Mouse (Mus musculus) liver, adult 2 months (tissue): Measurements from ENCODE around the gene Adgrf5. TPM values are rescaled to one million over a fixed set of nuclear protein-coding genes. Genes with fewer than 3 reads are reported as not detected.

Experiments
- DNase-seq: peaks from one replicate; pipeline ENCODE4 v3.0.0-alpha.2; 2011; ENCODE audit warnings: low read depth, low spot score; ENCODE audit errors: extremely low read depth
- H3K27ac ChIP-seq: fragments of 200-500 bp; replicated peaks from 2 replicates; pipeline ENCODE4 v1.5.1; 2012; ENCODE audit warnings: low read depth, mild to moderate bottlenecking, control low read depth, inconsistent platforms, low read length; ENCODE audit not compliant: insufficient read depth
- H3K27me3 ChIP-seq: fragments of 200-500 bp; 2 replicates; pipeline ENCODE4 v1.6.1; 2012; ENCODE audit warnings: mild to moderate bottlenecking, moderate library complexity, low read length, inconsistent platforms; ENCODE audit not compliant: control insufficient read depth, insufficient read depth
- H3K36me3 ChIP-seq: fragments of 200-500 bp; 2 replicates; pipeline ENCODE4 v1.6.1; 2012; ENCODE audit warnings: low read length, inconsistent platforms; ENCODE audit not compliant: control insufficient read depth, insufficient read depth
- H3K4me1 ChIP-seq: fragments of 200-500 bp; 2 replicates; pipeline ENCODE4 v1.6.1; 2011; ENCODE audit warnings: low read length; ENCODE audit not compliant: control insufficient read depth, insufficient read depth
- H3K4me3 ChIP-seq: fragments of 200-500 bp; 2 replicates; pipeline ENCODE4 v1.5.1; 2011; ENCODE audit warnings: low read depth, mild to moderate bottlenecking, control low read depth, low read length, moderate library complexity; ENCODE audit not compliant: insufficient read depth
- H3K79me2 ChIP-seq: fragments of 200-500 bp; 2 replicates; pipeline ENCODE4 v1.6.1; 2012; ENCODE audit warnings: inconsistent platforms, mild to moderate bottlenecking, low read length, moderate library complexity; ENCODE audit not compliant: control insufficient read depth, insufficient read depth
- H3K9ac ChIP-seq: fragments of 200-500 bp; 2 replicates; pipeline ENCODE4 v1.6.1; 2012; ENCODE audit warnings: low read depth, mild to moderate bottlenecking, control low read depth, inconsistent platforms, low read length
- CTCF ChIP-seq: fragments of 200-500 bp; IDR thresholded peaks from 2 replicates; pipeline ENCODE4 v1.5.1; 2011; ENCODE audit warnings: low read depth, low read length, control low read depth
- POLR2A ChIP-seq: fragments of 200-500 bp; IDR thresholded peaks from 2 replicates; pipeline ENCODE4 v1.6.1; 2011; ENCODE audit warnings: low read length, control low read depth; ENCODE audit not compliant: insufficient read depth; ENCODE audit errors: extremely low read depth
- WGBS: fragments of 180-500 bp; shearing (Covaris S2); methylation state at CpG from one replicate; pipeline ENCODE4 v1.1.7; 2018; 5-methylcytosine and 5-hydroxymethylcytosine counted together
- polyA plus RNA-seq: library from polyadenylated mRNA; depleted of rRNA; stranded (reverse); fragments of >200 nt; gene quantifications from 2 replicates; pipeline ENCODE4 v1.2.3, GENCODE M21; 2012
- total RNA-seq: library from RNA; depleted of rRNA; stranded (reverse); fragments of >200 nt; gene quantifications from 2 replicates; pipeline ENCODE4 v1.2.3, GENCODE M21; 2014

Gene Adgrf5
- total and polyA plus RNA-seq, 2 experiments, result 6.0 to 25.8 TPM

DNA sequence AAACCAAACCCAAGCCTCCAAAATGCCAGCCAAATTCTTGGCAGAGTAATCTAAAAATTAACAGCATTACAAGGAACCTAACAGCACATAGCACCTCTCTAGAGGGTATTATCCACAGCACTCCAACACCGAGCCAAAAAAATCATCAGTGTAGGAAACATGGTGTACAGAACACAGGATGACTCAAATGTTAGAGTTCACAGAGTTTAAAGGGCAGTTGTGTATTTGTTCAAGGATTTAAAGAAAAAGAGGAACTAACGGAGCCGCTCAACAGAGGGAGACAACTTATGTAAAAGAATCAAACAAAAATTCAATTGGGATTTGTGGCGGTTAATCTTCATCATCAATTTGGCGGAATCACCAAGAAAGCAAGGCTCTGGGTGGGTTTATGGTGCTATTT, 135.3 kb downstream of the Adgrf5 start:
- Histone ChIP-seq H3K4me3 (no peak overlapping the region), H3K79me2 (no peaks in the 10 kb centered on the region), H3K27me3 (no peaks in the 10 kb centered on the region), H3K4me1 (no peaks in the 10 kb centered on the region), H3K9ac (no peak overlapping the region), H3K36me3 (no peaks in the 10 kb centered on the region), H3K27ac (no peak overlapping the region)
- TF ChIP-seq CTCF (no peak), POLR2A (no peak)
- DNase-seq, result peak; percentile 20
- WGBS, result 60% methylated on average over 5 of the region's 5 CpGs

DNA sequence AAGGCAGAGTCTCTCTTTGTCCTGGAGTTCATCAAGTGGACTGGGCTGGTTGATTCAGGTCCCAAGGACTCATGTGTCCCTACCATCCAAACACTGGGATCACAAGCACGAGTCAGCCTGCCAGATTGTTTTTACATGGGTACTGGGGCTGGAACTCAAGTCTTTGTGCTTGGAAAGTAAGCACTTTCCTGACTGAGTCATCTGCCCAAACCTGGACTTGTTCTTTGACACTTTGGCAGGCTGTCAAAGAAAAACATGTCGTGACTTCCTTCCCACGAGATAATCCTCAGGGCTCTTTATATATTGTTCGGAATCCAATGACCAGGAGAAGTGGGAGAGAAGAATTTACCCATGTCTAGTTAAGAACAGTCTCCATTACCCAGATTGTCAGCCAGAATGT, 137.3 kb downstream of the Adgrf5 start:
- WGBS, result 49% methylated on average over 4 of the region's 4 CpGs
- no peak for DNase-seq
- H3K79me2 ChIP-seq, result no peaks in the 10 kb centered on the region
- H3K4me3 ChIP-seq, result no peak overlapping the region
- no peaks in the 10 kb centered on the region for H3K27me3 ChIP-seq
- H3K9ac ChIP-seq, result no peak overlapping the region
- H3K27ac ChIP-seq, result no peak overlapping the region
- TF ChIP-seq POLR2A (no peak), CTCF (no peak)
- H3K36me3 ChIP-seq, result no peaks in the 10 kb centered on the region
- no peaks in the 10 kb centered on the region for H3K4me1 ChIP-seq

DNA sequence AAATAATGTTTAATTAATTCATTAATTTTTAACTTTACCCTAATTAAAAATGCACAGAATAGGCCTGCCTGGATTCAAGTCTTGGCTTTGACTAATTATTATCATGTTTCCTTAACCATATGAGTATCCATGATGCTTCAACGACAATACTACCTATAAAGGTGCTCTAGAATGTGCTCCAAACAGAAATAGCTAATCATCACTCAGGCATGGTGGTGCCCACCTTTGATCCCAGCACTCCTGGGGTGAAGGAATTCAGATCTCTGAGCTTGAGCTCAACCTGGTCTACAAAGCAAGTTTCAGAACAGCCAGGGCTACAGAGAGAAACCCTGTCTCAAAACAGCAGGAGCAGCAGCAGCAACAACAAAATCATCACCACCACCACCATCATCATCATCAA, 140.3 kb downstream of the Adgrf5 start:
- H3K27me3 ChIP-seq, result no peaks in the 10 kb centered on the region
- H3K27ac ChIP-seq, result no peak overlapping the region
- H3K9ac ChIP-seq, result no peak overlapping the region
- H3K4me1 ChIP-seq, result no peaks in the 10 kb centered on the region
- 87% methylated on average over 1 of the region's 1 CpGs for WGBS
- no peaks in the 10 kb centered on the region for H3K36me3 ChIP-seq
- TF ChIP-seq CTCF, result no peak
- no peak for TF ChIP-seq POLR2A
- H3K79me2 ChIP-seq, result no peaks in the 10 kb centered on the region
- no peak overlapping the region for H3K4me3 ChIP-seq
- DNase-seq, result no peak

DNA sequence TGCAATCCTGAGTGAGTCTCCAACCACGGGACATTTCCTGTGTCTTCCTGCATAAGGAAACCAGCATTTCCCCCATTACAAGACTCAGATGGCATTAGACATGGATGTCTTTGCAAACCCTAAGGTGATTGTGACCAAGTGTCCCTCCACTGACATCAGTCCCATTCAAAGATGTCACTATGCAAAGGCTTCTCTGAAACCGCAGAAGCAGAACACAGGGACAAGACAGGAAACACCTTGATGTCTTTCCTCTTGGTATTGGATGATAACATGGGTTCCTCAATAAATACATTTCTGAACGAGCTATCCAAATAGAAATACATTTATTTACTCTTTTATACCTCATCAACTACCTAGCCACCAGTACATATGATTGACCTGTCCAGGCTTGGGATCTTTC, 141.0 kb downstream of the Adgrf5 start:
- no peak for TF ChIP-seq POLR2A
- TF ChIP-seq CTCF, result no peak
- no peak overlapping the region for H3K9ac ChIP-seq
- no peak overlapping the region for H3K4me3 ChIP-seq
- no peaks in the 10 kb centered on the region for H3K36me3 ChIP-seq
- no peak for DNase-seq
- no peaks in the 10 kb centered on the region for H3K27me3 ChIP-seq
- WGBS, result 69% methylated on average over 3 of the region's 3 CpGs
- H3K79me2 ChIP-seq, result no peaks in the 10 kb centered on the region
- H3K27ac ChIP-seq, result no peak overlapping the region
- no peaks in the 10 kb centered on the region for H3K4me1 ChIP-seq

DNA sequence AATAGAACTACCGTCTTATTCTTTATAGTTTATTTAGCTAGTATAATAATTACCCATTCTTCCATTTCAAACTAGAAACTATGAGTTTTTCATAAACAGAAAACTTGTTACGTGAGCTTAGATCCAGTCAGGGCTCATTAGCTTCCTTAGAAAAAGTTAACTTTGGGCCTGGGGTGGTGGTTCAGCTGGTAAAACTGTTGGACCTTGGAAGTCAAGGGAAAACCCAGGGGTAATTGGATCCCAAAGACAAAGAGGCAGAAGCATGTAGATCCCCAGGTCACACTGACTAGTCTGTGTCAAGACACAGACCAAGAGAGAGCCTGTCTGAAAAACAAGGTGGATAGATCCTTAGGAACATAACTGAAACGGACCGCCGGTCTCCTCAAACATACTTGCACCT, 141.4 kb downstream of the Adgrf5 start:
- H3K27ac ChIP-seq, result no peak overlapping the region

DNA sequence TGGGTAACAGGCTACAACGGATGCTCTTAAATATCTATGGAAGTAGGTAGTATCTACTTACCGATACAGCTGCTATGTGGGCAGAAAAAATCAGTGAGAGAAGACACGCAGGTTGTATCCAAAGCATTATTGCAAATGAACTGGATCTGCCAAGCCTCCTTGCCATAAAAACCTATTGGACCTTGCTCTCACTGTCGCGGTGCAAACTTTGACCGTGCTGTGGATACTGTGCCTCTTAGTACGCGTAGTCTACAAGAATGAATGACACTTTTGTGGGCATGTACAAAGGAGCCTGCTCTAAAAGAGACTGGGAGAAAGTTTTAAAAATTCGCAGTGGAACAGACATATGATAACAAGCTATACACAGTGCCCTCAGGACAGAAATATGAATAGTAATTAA, 142.3 kb downstream of the Adgrf5 start, which contains the start of gene Mep1a:
Gene Mep1a (minus strand): TSS at position 221 of the 400 bp plus-strand sequence.
- Histone ChIP-seq H3K36me3 (no peaks in the 10 kb centered on the region), H3K4me1 (no peaks in the 10 kb centered on the region), H3K4me3 (no peak within 1 kb of the TSS), H3K27ac (no peak within 1 kb of the TSS), H3K27me3 (no peaks in the 10 kb centered on the region), H3K79me2 (no peaks in the 10 kb centered on the region), H3K9ac (no peak within 1 kb of the TSS)
- TF ChIP-seq CTCF (no peak), POLR2A (no peak)
- DNase-seq, result peak; percentile 19
- WGBS, result 53% methylated on average over 9 of the region's 9 CpGs

More for the DNA sequence above, 141.4 kb downstream of the Adgrf5 start:
- Histone ChIP-seq H3K4me3 (no peak overlapping the region), H3K36me3 (no peaks in the 10 kb centered on the region), H3K9ac (no peak overlapping the region), H3K4me1 (no peaks in the 10 kb centered on the region), H3K79me2 (no peaks in the 10 kb centered on the region), H3K27me3 (no peaks in the 10 kb centered on the region)
- no peak for TF ChIP-seq CTCF
- TF ChIP-seq POLR2A, result no peak
- DNase-seq, result no peak
- WGBS, result 97% methylated on average over 5 of the region's 5 CpGs
